Mouse (Mus musculus): ENCODE measurements around the gene Arhgap45. TPM values are rescaled to one million over a fixed set of nuclear protein-coding genes. Genes with fewer than 3 reads are reported as not detected.
A peak's percentile ranks its signal among the peaks of the same experiment; 100 is the strongest.
"Not testable (repeated sequence)": the region's sequence is repeated elsewhere in the genome, so short reads cannot be mapped to it uniquely, and the experiment has no call there.

The Arhgap45 gene
- total RNA-seq, 4 experiments from 2014 or later: 6.4 to 10.6 (median 8.5) TPM

GRCm38 (mm10) chr10:80035148-80035547, 18.7 kb downstream of the Arhgap45 start:
- DNase-seq: no peak

- DNase-seq: no peak
Measured at GRCm38 (mm10) chr10:80035686-80036085, 19.2 kb downstream of the Arhgap45 start.

GRCm38 (mm10) chr10:80036832-80037231, 20.4 kb downstream of the Arhgap45 start:
- no peak for DNase-seq

GRCm38 (mm10) chr10:80039559-80039979, 23.1 kb downstream of the Arhgap45 start, which contains the start of gene Polr2e:
Gene Polr2e, minus strand, starts transcription at chr10:80039795.
- peak; percentile 98 for DNase-seq

- not testable (repeated sequence) for DNase-seq
Measured at GRCm38 (mm10) chr10:80041409-80042060, 25.1 kb downstream of the Arhgap45 start.

GRCm38 (mm10) chr10:80044087-80044486, 27.6 kb downstream of the Arhgap45 start:
- DNase-seq: no peak

- not testable (repeated sequence) for DNase-seq
Measured at GRCm38 (mm10) chr10:80045364-80045763, 28.9 kb downstream of the Arhgap45 start.

GRCm38 (mm10) chr10:80045766-80046165, 29.3 kb downstream of the Arhgap45 start:
- no peak for DNase-seq

- DNase-seq: no peak
Measured at GRCm38 (mm10) chr10:80047041-80047565, 30.6 kb downstream of the Arhgap45 start, which contains the start of gene Gpx4. Gene Gpx4, plus strand, starts transcription at chr10:80047166.

GRCm38 (mm10) chr10:80048396-80048795, 31.9 kb downstream of the Arhgap45 start:
- DNase-seq: no peak

- DNase-seq: no peak
Measured at GRCm38 (mm10) chr10:80048834-80049233, 32.4 kb downstream of the Arhgap45 start.

GRCm38 (mm10) chr10:80050244-80050643, 33.8 kb downstream of the Arhgap45 start:
- DNase-seq: no peak

GRCm38 (mm10) chr10:80050885-80051617, 34.6 kb downstream of the Arhgap45 start:
- no peak for DNase-seq

GRCm38 (mm10) chr10:80051618-80052373, 35.3 kb downstream of the Arhgap45 start:
- peak; percentile 73 for DNase-seq

- no peak for DNase-seq
Measured at GRCm38 (mm10) chr10:80052374-80052764, 35.9 kb downstream of the Arhgap45 start.

- peak; percentile 100 for DNase-seq
Measured at GRCm38 (mm10) chr10:80053259-80053780, 36.9 kb downstream of the Arhgap45 start.

GRCm38 (mm10) chr10:80053831-80054815, 37.7 kb downstream of the Arhgap45 start:
- no peak for DNase-seq

GRCm38 (mm10) chr10:80054911-80055310, 38.5 kb downstream of the Arhgap45 start:
- not testable (repeated sequence) for DNase-seq

GRCm38 (mm10) chr10:80055364-80055763, 38.9 kb downstream of the Arhgap45 start:
- no peak for DNase-seq

- DNase-seq: no peak
Measured at GRCm38 (mm10) chr10:80055891-80056290, 39.4 kb downstream of the Arhgap45 start.

GRCm38 (mm10) chr10:80056506-80056905, 40.1 kb downstream of the Arhgap45 start:
- DNase-seq: no peak

Data from adrenal gland, adult 8-10 months (tissue).